Mouse (Mus musculus) ES-CJ7 (cell line): ENCODE results near the gene Dhrs11.
A peak's percentile ranks its signal among the peaks of the same experiment; 100 is the strongest.
"Not testable (repeated sequence)": the region's sequence is repeated elsewhere in the genome, so short reads cannot be mapped to it uniquely, and the experiment has no call there.

Experiments
- DNase-seq: peaks from one replicate; pipeline ENCODE4 v3.0.0; 2011; ENCODE audit warnings: low read depth, low spot score

Dhrs11 gene

GRCm38 (mm10) chr11:84828516-84829399 lies at the start of gene Dhrs11:
TSS of gene Dhrs11 (minus strand) at chr11:84828994.
- DNase-seq, result peak; percentile 79

GRCm38 (mm10) chr11:84876020-84876419 lies 47.2 kb upstream of the Dhrs11 start:
- not testable (repeated sequence) for DNase-seq

GRCm38 (mm10) chr11:84873042-84873833 lies 44.4 kb upstream of the Dhrs11 start:
- DNase-seq, result peak; percentile 39

- DNase-seq, result no peak
These were observed 42.8 kb upstream of the Dhrs11 start for GRCm38 (mm10) chr11:84871548-84872069.

GRCm38 (mm10) chr11:84871046-84871445 lies 42.3 kb upstream of the Dhrs11 start:
- peak; percentile 63 for DNase-seq

- peak; percentile 90 for DNase-seq
These were observed 41.7 kb upstream of the Dhrs11 start, which contains the start of gene Ggnbp2 for GRCm38 (mm10) chr11:84870337-84871043. TSS of gene Ggnbp2 (minus strand) at chr11:84870817.

GRCm38 (mm10) chr11:84869537-84870232 lies 40.9 kb upstream of the Dhrs11 start:
- DNase-seq, result peak; percentile 96

GRCm38 (mm10) chr11:84868786-84869259 lies 40.0 kb upstream of the Dhrs11 start:
- DNase-seq, result no peak

- DNase-seq, result no peak
These were observed 38.8 kb upstream of the Dhrs11 start for GRCm38 (mm10) chr11:84867586-84867985.

GRCm38 (mm10) chr11:84865268-84865667 lies 36.5 kb upstream of the Dhrs11 start:
- no peak for DNase-seq

GRCm38 (mm10) chr11:84855285-84855684 lies 26.5 kb upstream of the Dhrs11 start:
- no peak for DNase-seq

- peak; percentile 84 for DNase-seq
These were observed 18.8 kb upstream of the Dhrs11 start for GRCm38 (mm10) chr11:84847475-84848090.

GRCm38 (mm10) chr11:84846741-84847474 lies 18.1 kb upstream of the Dhrs11 start:
- DNase-seq, result peak; percentile 86

GRCm38 (mm10) chr11:84839330-84839729 lies 10.5 kb upstream of the Dhrs11 start:
- no peak for DNase-seq

- not testable (repeated sequence) for DNase-seq
These were observed 701 bp upstream of the Dhrs11 start for GRCm38 (mm10) chr11:84829495-84829894.

GRCm38 (mm10) chr11:84827901-84828503 lies 792 bp downstream of the Dhrs11 start:
- no peak for DNase-seq

- DNase-seq, result no peak
These were observed 1.3 kb downstream of the Dhrs11 start for GRCm38 (mm10) chr11:84827492-84827891.

- DNase-seq, result no peak
These were observed 2.6 kb downstream of the Dhrs11 start for GRCm38 (mm10) chr11:84826185-84826584.

GRCm38 (mm10) chr11:84825261-84825807 lies 3.5 kb downstream of the Dhrs11 start:
- DNase-seq, result no peak
